Mouse (Mus musculus): ENCODE measurements around the gene Fmnl3.
A peak's percentile ranks its signal among the peaks of the same experiment; 100 is the strongest.

The Fmnl3 gene

GRCm38 (mm10) chr15:99316314-99317266 lies 53.7 kb downstream of the Fmnl3 start:
- DNase-seq: peak; percentile 83 to 90

GRCm38 (mm10) chr15:99314891-99315290 lies 55.4 kb downstream of the Fmnl3 start:
- peak; percentile 58 to 76 for DNase-seq

- no peak for DNase-seq
Observed at GRCm38 (mm10) chr15:99310617-99311016, 59.7 kb downstream of the Fmnl3 start.

- peak in 1 of 2 experiments; percentile 33 for DNase-seq
Observed at GRCm38 (mm10) chr15:99309549-99309948, 60.7 kb downstream of the Fmnl3 start.

- DNase-seq: peak; percentile 40 to 66
Observed at GRCm38 (mm10) chr15:99307476-99307875, 62.8 kb downstream of the Fmnl3 start.

GRCm38 (mm10) chr15:99296213-99296612 lies 74.1 kb downstream of the Fmnl3 start:
- no peak for DNase-seq

GRCm38 (mm10) chr15:99295484-99295981 lies 74.7 kb downstream of the Fmnl3 start, which contains the start of gene Fam186b:
Fam186b (minus strand) TSS chr15:99295888.
- peak; percentile 45 to 63 for DNase-seq

- DNase-seq: peak; percentile 91 to 98
Observed at GRCm38 (mm10) chr15:99294813-99295374, 75.4 kb downstream of the Fmnl3 start, which contains the start of gene Prpf40b. Prpf40b (plus strand) TSS chr15:99295087.

GRCm38 (mm10) chr15:99294287-99294686 lies 76.0 kb downstream of the Fmnl3 start:
- DNase-seq: no peak

- no peak for DNase-seq
Observed at GRCm38 (mm10) chr15:99290586-99290985, 79.7 kb downstream of the Fmnl3 start.

- DNase-seq: no peak
Observed at GRCm38 (mm10) chr15:99285189-99285535, 85.1 kb downstream of the Fmnl3 start.

GRCm38 (mm10) chr15:99284527-99285188 lies 85.6 kb downstream of the Fmnl3 start:
- peak; percentile 73 to 92 for DNase-seq

- peak in 1 of 2 experiments; percentile 28 for DNase-seq
Observed at GRCm38 (mm10) chr15:99283456-99283855, 86.8 kb downstream of the Fmnl3 start.

- no peak for DNase-seq
Observed at GRCm38 (mm10) chr15:99278271-99278670, 92.0 kb downstream of the Fmnl3 start.

GRCm38 (mm10) chr15:99276095-99276494 lies 94.2 kb downstream of the Fmnl3 start:
- DNase-seq: no peak

Measured in kidney, postnatal 25 days (tissue).